Mouse (Mus musculus) granulocyte monocyte progenitor cell, adult 5-6 weeks (primary cell): ENCODE data around the gene Fam76b. TPM values are rescaled to one million over a fixed set of nuclear protein-coding genes. Genes with fewer than 3 reads are reported as not detected.
"Not testable (repeated sequence)": the region's sequence is repeated elsewhere in the genome, so short reads cannot be mapped to it uniquely, and the experiment has no call there.

Experiments
- ATAC-seq: replicated peaks from 2 replicates; pipeline ENCODE4 v1.8.0; 2016; ENCODE audit warnings: mild to moderate bottlenecking, moderate TSS enrichment, inconsistent platforms; ENCODE audit not compliant: poor library complexity, severe bottlenecking
- total RNA-seq, 2 experiments: library from RNA; stranded (forward) in 1 of 2; stranded (reverse) in 1 of 2; fragments of 200-712, 200-1000 nt in 1 of 2; fragments of >200 nt in 1 of 2; fragmentation: Nextera tagmentation in 1 of 2; gene quantifications; 2 replicates each; pipeline ENCODE4 v1.2.3; 2014 to 2017

The Fam76b gene
- 49.7 and 59.8 TPM in 2 replicates for total RNA-seq (2014; fragmentation: Nextera tagmentation)
- total RNA-seq (2017), result 43.6 and 49.9 TPM in 2 replicates

DNA sequence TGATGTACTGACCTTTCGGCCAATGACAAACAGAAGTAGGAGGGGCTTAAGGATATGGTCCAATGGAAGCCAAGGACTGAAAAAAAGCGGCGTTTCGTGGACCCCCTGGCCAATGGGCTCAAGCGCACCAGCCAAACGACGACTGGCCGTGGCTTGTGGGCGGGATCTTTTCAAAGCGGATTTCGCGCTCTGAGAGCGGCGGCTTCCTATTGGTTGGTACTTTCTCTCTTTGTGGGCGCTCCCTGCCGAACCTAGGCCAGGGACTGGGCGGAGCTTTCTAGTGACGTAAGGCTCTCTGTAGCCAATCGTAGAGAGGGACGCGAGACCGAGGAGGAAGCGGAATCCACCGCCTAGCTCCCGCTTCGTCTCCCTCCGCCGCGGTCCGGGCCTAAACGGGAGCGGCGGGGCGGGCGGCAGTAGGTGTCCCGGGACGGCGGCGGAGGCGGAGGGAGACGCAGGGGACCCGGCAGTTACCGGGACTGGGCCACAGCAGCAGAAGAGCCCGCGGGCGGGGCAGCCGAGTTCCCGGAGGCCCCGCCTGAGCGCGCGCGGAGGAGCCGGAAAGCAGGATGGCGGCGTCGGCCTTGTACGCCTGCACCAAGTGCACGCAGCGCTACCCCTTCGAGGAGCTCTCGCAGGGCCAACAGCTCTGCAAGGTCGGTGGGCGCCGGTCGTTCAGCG lies at the start of gene Fam76b:
TSS of gene Fam76b (plus strand) at position 311 of the 681 bp plus-strand sequence.
- ATAC-seq, result peak; percentile 71

DNA sequence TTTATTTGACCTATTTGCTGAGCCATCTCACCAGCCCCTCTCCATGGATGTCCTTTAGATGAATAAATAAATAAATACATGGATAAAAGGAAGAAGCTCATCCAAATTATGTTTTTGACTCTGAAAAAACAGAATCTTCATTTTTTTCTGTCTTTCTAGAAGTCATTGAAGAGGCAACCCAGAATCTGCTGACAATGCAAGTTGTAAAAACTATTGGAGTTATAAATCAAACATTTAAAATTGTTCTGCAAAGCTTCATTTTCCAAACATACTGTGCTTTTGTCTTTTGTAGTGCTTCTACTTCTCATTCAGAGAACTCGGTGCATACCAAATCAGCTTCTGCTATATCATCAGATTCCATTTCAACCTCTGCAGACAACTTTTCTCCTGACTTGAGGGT lies 45.5 kb upstream of the Fam76b start:
- no peak for ATAC-seq

DNA sequence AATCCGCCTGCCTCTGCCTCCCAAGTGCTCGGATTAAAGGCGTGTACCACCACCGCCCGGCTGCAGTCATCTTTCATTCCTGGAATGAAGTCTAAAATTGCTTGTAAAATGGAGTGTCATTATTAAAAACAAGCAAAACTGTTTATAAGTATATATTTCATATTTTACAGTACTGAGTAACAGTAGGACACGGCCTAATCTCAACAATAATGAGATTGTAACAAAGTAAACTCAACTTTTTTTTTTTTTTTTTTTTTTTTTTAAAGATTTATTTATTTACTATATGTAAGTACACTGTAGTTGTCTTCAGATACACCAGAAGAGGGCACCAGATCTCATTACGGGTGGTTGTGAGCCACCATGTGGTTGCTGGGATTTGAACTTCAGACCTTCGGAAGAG lies 36.7 kb upstream of the Fam76b start:
- not testable (repeated sequence) for ATAC-seq

DNA sequence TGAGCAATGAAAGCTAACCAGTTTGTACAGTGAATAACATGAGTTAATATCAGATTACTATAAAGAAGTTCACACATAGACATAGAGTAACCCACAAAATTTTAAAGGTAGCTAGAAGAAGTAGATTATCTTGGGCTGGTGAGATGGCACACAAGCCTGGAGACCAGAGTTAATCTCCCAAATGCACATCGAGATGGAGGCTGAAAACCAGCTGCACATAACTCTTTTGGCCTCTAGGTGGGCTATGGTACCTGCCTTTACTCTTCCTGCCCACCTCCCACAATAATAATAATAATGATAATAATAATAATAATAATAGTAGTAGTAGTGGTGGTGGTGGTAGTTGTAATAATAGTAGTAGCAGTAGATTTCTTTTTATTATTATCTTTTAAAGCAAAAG lies 33.2 kb upstream of the Fam76b start:
- ATAC-seq, result no peak

DNA sequence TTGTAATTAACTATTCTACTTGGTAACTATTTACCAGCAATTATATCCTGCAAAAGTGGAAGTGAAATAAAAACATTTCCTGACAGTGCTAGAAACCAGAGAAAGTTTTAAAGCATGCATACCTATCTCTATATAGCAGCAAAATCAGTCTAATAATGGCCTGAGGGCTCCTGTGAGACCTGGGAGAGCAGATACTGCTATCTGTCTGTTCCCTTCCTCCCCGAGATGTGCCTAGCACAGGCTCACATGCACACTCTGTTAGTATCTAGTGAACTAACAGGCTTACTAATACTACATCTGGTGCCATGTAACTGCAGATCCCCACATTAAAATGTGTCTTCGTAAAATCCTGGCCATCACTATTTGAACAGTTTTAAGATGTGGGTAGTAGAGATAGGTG lies 32.8 kb upstream of the Fam76b start:
- ATAC-seq, result no peak

DNA sequence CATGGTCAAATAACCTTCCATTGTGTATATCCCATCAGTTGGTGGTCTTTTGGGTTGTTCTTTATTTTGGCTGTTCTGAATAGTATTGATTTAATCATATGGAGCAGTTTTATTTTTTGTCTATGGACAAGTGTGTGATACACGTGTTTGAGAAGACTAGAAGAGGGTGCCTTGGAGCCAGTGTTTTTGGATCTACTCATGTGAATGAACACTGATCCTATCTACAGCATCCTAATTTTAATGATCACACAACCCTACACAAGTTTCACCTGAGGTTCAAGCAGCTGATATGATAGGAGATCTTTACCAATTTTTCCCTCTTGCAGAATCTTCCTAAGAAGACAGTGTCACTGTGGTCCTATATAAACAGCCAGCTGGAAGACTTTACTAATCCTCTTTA lies 23.0 kb upstream of the Fam76b start:
- ATAC-seq, result no peak

DNA sequence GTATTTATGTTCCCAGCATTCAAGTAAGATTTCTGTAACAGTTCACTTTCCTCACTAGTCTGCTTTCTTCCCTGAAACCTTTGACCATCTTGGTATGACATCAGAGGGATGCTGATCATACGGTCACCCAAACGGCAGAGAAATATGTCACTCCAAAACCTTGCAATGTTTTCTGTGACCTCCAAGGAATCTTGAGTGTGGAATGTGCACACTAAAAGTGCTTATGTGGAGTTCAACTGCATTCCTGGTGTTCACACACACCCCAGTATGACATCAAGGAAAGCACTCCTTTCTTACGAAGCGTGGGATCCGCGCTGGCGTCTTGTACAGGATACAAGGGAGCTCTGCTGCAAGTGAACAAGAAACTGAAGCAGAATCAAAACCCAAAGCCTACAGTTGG lies 20.7 kb upstream of the Fam76b start:
- no peak for ATAC-seq

DNA sequence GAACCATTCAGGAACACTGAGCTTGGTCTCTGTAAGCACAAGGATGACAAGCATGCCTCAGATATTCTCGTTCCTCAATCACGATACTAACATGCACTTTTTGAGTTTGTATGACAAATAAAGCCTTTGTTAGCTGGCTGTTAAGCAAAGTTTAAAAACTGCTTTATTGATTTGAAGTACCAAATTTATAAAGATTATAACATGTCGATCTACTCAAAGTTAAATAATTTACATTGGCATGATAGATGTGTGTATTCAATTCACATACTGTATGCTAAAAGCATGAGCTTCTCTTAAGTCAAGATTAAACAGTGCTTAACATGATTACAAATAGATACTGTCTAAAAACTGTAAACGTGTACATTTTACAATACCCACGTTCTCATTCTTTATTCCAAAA lies 19.9 kb upstream of the Fam76b start:
- no peak for ATAC-seq

DNA sequence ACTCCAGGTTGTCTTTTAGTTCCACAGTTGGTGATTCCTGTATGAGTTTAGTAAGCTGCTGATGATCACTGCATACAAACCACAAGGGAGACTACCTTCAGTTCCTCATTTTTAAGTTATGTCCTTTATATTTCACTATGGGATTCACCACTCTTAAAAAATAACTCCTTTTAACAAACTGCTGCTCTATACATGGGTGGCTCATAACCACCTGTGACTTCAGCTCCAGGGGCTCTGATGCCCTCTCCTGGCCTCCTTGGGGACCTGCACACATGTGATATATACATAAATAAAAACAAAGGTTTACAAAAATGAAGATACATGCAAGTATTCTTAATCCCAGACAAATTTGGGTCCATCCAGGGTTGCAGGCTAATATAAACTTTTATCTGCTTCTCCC lies 17.6 kb upstream of the Fam76b start:
- peak; percentile 76 for ATAC-seq

DNA sequence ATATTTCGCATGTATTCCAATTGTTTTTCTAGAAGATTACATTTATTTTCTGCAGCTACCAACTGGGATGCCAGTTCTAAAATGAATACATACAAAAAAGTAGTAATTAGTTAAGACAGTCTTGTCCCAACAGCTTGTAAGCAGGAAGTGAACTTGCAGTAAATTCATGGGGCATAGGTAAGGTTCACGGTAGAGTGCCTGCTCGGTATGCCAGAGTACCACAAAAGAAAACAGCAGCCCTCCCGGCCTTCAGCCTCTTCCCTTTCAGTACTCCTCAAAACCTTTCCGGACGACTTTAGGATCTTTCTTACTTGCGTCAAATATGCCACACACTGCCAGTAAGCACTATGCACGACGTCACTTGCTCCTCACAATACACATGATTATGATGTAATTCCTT lies 9.1 kb upstream of the Fam76b start:
- ATAC-seq, result no peak

DNA sequence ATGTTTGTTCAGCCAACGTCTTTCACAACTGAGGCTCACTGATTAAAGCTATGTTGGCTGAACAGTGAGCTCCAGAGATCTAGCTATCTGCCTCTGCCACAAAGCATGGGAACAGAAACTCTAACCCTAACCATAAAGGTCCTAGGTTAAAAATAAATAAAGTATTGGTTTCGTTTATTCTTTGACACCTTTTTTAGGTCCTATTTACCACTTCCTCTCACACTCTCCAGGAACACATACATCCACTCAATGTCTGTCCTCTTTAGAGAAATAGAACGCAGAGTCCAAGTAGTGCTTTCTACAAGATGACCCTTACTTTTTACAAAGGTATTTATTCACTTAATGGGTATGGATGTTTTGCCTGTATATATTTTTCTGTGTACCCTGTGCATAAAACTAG lies 6.7 kb upstream of the Fam76b start:
- ATAC-seq, result no peak

DNA sequence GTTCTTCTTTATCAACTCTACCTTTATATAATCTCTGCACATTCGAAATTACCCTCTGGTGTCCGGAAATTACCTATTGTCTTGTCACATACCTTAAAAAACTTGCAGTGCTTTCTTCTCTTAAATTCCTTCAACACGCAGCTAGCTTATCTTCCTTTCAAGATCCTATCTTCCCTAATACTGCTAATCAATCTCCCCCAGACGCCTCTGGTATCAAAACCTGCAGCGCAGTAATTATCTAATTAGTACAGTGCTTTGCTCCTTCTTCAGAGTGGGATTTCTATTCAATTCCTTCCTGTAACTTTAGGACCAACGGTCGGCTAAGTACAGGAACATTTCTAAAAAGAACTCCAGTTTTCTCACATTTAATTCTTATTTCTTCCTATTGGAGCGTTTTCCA lies 1.6 kb upstream of the Fam76b start:
- no peak for ATAC-seq

DNA sequence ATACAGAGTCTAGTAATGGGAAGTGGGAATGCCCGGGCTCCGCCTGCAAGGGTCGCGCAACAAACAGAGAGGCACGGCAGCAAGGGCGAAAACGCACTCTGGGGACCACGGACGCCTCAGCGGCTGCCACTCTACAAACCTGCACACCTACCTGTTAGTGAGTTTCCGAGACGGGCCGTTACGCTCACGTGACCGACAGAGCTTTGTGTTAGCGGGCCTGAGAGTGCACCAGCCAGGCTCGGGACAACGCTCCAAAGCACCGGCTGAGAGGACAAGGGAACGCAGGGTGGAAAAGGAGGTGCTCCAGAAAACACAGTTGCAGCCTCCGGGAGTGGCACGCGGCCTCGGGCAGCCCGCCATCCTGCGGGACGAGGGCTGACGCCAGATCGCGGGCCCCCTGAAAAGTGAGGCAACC lies 1.1 kb upstream of the Fam76b start:
- peak; percentile 3 for ATAC-seq

DNA sequence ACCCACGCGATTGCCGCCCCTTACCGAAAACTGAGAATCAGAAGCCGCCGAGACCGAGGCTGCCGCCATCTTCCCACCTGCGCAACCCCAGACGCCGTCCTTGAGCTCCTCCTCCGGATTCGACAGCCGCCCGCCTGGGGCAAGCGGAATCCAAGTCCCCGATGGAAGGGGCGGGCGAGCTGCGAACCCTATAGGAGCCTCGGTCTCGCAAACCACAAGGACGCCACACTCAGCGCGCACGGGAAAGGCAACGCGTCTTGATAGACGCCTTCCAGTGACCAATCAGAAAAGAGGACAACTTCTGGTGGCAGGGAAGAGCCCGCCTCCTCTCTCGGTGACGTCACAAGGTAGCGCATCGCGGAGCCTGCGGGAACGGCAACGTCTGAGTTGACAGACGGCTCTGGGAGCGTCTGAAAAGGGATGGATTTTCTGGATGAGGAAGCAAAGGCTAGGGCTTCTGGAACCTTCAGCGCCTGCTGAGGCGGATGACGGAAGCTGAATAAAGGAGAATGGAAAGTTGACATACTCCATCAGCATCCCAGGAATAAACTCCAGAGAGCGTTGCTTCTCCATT lies 597 bp upstream of the Fam76b start, which contains the start of gene Cep57:
TSS of gene Cep57 (minus strand) at position 276 of the 574 bp plus-strand sequence.
- ATAC-seq, result peak; percentile 73

DNA sequence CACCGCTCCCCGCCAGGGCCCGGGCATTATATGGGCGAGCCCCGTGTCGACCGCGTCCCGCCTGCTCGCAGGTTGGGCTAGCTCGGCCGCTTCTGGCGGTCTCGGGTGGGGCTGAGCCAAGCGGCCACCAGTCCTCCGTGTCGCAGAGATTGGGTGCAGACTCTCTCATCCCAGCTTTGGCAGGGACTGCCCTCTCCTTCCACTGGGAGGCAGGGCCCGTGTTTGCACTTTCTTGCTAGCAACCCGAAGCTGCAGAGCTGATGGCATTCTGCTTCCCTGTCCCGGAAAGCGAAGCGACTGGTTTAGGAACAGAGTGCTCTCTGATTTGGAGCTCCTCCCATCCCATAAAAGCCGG lies 548 bp downstream of the Fam76b start:
- peak; percentile 4; the same call in 1 of the 2 replicates for ATAC-seq

DNA sequence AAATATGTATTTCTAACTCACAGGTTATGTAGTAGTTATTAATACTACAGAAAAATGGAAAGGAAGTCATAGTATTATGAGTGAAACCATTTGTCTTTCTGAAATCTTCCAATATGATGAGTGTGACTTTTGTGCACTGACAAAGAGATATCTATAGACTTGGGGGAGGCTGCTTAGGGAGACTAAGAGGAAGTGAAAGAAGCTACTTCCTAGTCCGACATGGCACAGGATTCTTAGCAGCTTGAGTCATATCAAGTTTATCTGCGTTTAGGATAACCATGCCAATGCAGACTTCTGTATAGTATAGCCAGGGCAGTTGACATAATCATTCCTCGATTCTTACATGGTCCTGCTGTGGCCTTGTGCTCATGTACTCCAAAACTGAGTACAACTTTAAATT lies 7.7 kb downstream of the Fam76b start:
- peak; percentile 98 for ATAC-seq

DNA sequence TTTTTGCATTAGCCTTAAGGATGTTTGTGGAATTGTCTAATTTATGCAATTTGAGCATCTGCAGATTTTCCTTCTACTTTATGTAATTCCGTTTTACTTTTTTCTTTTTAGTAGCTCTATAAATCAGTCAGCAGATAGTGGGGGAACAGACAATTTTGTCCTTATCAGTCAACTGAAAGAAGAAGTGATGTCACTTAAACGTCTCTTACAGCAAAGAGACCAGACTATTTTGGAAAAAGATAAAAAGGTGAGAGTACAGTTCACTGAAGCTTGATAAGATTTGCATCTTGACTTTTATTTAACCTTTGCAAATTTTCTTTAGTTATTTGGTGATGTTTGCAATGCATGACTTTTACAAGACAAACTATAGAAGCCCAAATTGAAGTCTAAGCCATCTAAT lies 9.2 kb downstream of the Fam76b start:
- no peak for ATAC-seq

DNA sequence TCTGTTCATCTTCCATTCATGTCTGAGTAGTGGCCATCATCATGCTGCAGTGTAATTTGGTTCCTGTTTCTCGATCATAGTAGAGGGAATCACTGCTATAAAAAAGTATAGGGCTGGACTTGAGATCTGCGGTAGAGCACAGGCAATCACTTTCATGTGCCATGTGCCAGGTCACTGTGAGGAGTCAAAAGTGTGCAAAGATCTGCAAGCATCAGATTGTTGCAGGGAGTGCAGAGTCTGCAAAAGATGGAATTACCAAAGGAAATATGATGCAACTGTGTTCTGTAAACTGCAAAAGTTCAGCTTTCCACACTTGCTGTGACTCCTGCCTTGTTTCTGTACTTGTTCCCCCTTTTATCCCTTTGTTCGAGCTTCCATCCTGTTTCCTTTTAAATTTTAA lies 20.1 kb downstream of the Fam76b start:
- ATAC-seq, result peak; percentile 33; the same call in 1 of the 2 replicates

DNA sequence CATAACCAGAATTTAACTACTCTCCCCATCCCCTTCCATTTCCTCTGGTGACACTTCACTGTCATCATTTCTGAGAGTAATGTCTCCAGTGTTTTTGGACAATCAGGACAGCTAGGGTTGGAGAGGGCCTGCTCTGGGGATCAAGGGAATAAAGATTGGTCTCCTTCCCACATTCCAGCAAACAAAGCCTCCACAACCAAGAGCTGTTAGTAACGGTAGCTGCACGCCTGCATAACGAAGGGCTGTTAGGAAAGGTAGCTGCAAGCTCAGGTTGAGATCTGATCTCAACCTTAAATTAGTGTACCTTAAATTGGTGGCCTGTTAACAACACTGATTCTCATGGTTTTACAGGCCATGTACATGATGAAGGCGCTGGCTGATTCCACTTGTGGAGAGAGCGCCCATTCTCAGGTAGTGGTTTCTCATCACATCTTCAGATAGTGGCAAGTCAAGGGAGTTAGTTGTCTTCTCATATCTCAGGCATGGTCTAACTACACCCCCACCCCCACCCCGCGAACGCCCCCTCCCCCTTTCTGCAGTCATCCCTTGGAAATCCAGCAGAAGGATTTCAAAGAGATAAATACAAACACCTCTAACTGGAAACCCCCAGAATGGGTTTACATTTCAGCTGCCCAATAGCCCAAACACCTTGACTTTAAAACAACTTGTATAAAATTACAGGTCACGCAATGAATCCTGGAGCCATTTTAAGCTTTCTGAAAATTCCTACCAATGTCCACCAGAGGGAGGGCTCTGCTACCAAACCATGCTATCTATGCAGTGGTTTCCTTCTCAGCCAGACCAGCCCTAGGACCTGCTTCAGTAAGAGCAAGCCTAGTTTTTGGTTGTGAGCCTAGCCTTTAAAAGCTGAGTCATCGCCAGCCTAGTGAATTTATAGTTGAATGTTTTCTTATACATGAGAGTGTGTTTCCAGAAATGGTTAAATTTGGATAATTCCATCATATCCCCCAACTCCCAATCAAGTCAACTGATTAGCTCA lies 21.3 kb downstream of the Fam76b start:
- ATAC-seq, result peak; percentile 80

DNA sequence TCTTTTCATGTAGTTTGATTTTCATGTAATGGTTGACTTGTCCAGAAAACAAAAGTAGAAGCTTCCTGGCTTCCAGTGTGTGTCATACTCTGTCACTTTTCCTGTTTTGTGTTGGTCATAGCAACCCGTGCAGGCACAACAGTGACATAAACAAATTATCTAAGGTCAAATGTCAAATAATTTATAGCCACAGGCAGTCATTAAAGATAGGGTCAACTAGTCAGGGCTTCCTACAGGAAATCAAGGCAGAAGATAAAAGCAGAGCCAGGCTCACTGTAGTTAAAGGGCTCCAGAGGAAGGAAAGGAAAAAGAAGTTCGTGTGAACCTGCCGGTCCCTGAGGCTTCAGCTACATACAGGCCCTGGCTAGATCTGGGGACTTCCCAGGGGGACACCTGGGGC lies 26.4 kb downstream of the Fam76b start:
- no peak for ATAC-seq

DNA sequence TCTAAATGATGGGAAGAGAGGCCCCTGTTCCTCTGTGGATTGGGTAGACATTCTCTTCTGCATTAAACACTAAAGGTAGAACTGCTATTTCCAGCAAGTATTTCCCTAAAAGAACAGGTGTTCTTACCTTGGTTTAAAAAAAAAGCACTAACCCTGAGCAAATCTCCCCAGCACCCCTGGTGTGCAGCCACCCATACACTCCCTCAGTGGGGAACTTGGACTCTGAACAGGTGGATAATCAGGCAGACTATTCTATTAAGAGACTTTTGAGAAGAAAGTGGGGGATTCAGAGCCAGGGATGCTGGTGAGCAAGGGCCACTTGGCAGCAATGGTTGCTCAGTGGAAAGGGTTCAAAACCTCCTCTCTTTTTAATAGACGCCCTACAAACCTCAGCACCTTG lies 28.7 kb downstream of the Fam76b start:
- ATAC-seq, result no peak
